Mouse (Mus musculus): ENCODE measurements around the gene Jph2. TPM values are rescaled to one million over a fixed set of nuclear protein-coding genes. Genes with fewer than 3 reads are reported as not detected.

The Jph2 gene
- polyA plus RNA-seq, 1 experiment from 2014 or later: 0.43 TPM

DNA sequence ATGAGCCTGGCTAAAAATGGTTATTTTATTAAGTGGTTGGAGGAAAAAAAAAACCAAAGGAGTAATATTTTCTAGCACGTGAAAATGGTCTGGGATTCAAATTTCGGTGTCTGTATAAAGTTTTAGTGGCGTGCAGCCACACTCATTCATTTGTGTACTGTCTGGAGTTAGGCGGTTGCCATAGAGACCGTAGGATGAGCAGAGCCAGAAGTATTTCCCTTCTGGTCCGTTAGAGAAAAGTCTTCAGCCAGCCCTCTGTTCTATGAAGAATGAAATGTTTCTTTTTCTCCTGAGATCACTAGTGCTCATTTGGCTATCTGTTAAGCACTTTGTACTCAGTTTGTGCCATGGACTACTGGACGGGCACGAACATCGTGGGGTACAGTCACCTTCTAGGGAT, 48.4 kb downstream of the Jph2 start:
- no peak overlapping the region for H3K4me3 ChIP-seq (ENCODE audit: low read depth, low read length)
- 72% methylated on average over 9 of the region's 9 CpGs for WGBS
- no peak overlapping the region for H3K9ac ChIP-seq (ENCODE audit: low read depth, low read length)
- ATAC-seq (ENCODE audit: low FRiP score) (no peak), DNase-seq (ENCODE audit: low spot score) (no peak)
- no peak overlapping the region for H3K27ac ChIP-seq (ENCODE audit: low read depth, low read length)
- H3K27me3 ChIP-seq (ENCODE audit: control insufficient read depth, insufficient read depth, low read length): no peaks in the 10 kb centered on the region
- H3K4me2 ChIP-seq (replicated peaks; ENCODE audit: low read depth, low read length): no peak overlapping the region
- H3K4me1 ChIP-seq (replicated peaks; ENCODE audit: control insufficient read depth, insufficient read depth, low read length): no peaks in the 10 kb centered on the region
- no peaks in the 10 kb centered on the region for H3K9me3 ChIP-seq (ENCODE audit: control insufficient read depth, low read length)
- H3K36me3 ChIP-seq (ENCODE audit: control insufficient read depth, insufficient read depth, low read length): no peaks in the 10 kb centered on the region

DNA sequence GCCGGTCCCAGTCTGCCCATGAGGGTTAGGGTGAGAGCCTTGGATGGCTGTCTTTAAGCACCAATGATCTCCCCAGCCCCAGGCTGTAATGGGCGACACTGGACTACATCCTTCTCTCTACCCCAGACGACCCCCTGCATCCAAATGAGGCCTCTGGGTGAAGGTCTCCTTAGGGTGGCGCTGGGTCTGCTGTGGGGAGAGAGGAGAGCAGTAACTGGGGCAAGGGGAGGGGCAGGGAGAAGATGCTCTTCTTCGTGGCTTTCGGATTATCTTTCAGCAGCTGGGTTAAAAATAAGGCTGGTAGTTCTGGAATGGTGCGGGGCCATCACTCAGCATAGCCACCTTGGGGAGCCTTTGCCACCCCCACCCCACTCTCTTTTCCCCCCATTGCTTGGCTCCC, 49.1 kb downstream of the Jph2 start:
- Histone ChIP-seq H3K9ac (ENCODE audit: low read depth, low read length) (no peak overlapping the region), H3K27me3 (ENCODE audit: control insufficient read depth, insufficient read depth, low read length) (no peaks in the 10 kb centered on the region), H3K36me3 (ENCODE audit: control insufficient read depth, insufficient read depth, low read length) (no peaks in the 10 kb centered on the region), H3K4me3 (ENCODE audit: low read depth, low read length) (no peak overlapping the region), H3K9me3 (ENCODE audit: control insufficient read depth, low read length) (no peaks in the 10 kb centered on the region), H3K4me2 (replicated peaks; ENCODE audit: low read depth, low read length) (no peak overlapping the region), H3K27ac (ENCODE audit: low read depth, low read length) (no peak overlapping the region), H3K4me1 (replicated peaks; ENCODE audit: control insufficient read depth, insufficient read depth, low read length) (no peaks in the 10 kb centered on the region)
- no peak for ATAC-seq (ENCODE audit: low FRiP score)
- no peak for DNase-seq (ENCODE audit: low spot score)
- 67% methylated on average over 7 of the region's 7 CpGs for WGBS

DNA sequence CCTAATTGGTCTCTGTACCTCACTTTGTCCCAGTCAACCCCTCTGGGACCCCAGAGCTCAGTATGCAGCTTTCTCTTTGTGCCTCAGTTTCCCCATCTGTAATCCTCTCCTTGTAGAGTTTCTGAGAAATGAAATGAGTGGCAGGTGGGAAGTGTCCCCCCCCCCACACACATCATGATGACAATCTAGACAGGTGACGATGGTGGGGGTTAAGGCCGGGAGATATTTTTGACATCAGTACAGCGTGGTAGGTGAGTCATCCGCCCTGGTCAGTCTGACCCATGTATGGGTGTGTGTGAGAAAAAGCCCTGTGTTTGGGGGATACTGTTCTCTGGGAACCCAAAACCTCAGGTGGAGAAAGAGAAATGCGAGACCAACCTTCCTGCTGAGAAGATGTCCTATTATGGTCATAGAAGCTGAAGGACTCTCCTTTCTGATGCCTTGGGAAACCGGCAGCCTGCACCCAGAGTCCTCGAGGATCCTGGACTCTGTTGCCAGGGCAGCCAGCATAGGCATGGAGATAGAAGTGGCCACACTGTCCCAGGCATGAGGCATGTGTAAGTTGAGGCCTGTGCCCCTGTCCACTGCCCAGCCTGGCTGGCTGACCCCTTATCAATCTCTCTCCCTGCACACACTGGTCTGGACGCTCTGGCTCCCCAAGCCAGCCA, 50.1 kb downstream of the Jph2 start:
- no peak overlapping the region for H3K9ac ChIP-seq (ENCODE audit: low read depth, low read length)
- no peak for ATAC-seq (ENCODE audit: low FRiP score)
- no peak overlapping the region for H3K4me2 ChIP-seq (replicated peaks; ENCODE audit: low read depth, low read length)
- no peak overlapping the region for H3K27ac ChIP-seq (ENCODE audit: low read depth, low read length)
- H3K9me3 ChIP-seq (ENCODE audit: control insufficient read depth, low read length): no peaks in the 10 kb centered on the region
- no peaks in the 10 kb centered on the region for H3K4me1 ChIP-seq (replicated peaks; ENCODE audit: control insufficient read depth, insufficient read depth, low read length)
- DNase-seq (ENCODE audit: low spot score): no peak
- H3K4me3 ChIP-seq (ENCODE audit: low read depth, low read length): no peak overlapping the region
- 84% methylated on average over 8 of the region's 8 CpGs for WGBS
- no peaks in the 10 kb centered on the region for H3K36me3 ChIP-seq (ENCODE audit: control insufficient read depth, insufficient read depth, low read length)
- H3K27me3 ChIP-seq (ENCODE audit: control insufficient read depth, insufficient read depth, low read length): 0 out of 2 replicates have a peak, but pooled peaks cover 2% of the 10 kb centered on the region

DNA sequence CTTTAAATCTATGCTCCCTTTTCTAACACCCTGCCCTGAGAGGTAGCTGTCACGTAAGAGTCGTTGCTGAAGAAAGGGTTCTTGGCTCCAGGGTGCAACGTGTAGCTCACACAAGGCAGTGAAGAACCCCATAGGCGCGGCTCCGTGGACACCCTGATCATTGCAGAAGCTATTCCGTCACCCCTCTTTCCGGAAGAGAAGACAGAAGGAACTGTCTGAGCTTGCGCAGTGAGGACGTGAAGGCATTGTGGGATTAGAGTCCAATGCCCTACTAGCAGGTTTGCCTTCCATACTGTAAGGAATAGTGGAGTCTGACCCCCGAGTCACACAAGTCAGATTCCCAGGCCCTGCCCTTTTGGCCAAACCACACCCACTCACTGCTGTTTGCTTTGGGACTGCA, 51.3 kb downstream of the Jph2 start:
- Histone ChIP-seq H3K36me3 (ENCODE audit: control insufficient read depth, insufficient read depth, low read length) (no peaks in the 10 kb centered on the region), H3K4me1 (replicated peaks; ENCODE audit: control insufficient read depth, insufficient read depth, low read length) (no peaks in the 10 kb centered on the region), H3K4me2 (replicated peaks; ENCODE audit: low read depth, low read length) (no peak overlapping the region), H3K9me3 (ENCODE audit: control insufficient read depth, low read length) (no peaks in the 10 kb centered on the region), H3K27me3 (ENCODE audit: control insufficient read depth, insufficient read depth, low read length) (0 out of 2 replicates have a peak, but pooled peaks cover 2% of the 10 kb centered on the region), H3K27ac (ENCODE audit: low read depth, low read length) (no peak overlapping the region), H3K9ac (ENCODE audit: low read depth, low read length) (no peak overlapping the region), H3K4me3 (ENCODE audit: low read depth, low read length) (no peak overlapping the region)
- 76% methylated on average over 11 of the region's 11 CpGs for WGBS
- ATAC-seq (ENCODE audit: low FRiP score) (no peak), DNase-seq (ENCODE audit: low spot score) (no peak)

DNA sequence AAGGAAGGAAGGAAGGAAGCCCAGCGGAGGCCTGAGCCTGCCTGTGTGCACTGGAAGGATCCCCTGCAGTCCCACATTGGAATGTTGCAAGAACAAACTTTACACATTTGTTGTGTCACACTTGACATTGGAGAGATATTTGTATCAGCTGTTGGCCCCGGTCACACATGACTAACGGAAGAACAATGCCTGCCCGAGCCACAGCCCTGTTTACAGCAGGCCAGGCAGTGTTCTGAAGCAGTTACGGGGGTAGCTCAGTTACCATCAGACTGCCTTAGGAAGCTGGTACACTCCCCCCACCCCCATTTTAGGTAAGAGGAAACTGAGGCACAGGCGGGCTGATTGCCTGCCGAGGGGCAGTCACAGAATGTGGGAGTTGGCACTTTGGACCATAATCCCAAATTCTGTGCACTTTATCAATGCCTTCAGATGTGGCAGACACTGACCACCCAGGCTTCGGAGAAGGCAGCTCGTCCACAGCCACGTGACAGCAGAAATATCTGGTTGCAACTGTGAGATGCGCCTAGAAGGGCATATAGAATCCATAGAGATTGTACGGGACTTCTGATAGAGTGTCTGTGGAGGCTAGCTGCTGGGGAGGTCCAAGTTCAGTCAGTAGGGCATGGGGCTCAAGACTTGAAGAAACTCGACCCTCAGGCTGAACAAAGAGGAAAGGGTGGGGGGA, 52.7 kb downstream of the Jph2 start:
- H3K9me3 ChIP-seq (ENCODE audit: control insufficient read depth, low read length): no peaks in the 10 kb centered on the region
- DNase-seq (ENCODE audit: low spot score) (no peak), ATAC-seq (ENCODE audit: low FRiP score) (no peak)
- H3K27ac ChIP-seq (ENCODE audit: low read depth, low read length): no peak overlapping the region
- H3K27me3 ChIP-seq (ENCODE audit: control insufficient read depth, insufficient read depth, low read length): peaks cover 13% of the 10 kb centered on the region
- no peak overlapping the region for H3K4me3 ChIP-seq (ENCODE audit: low read depth, low read length)
- 80% methylated on average over 13 of the region's 13 CpGs for WGBS
- H3K9ac ChIP-seq (ENCODE audit: low read depth, low read length): no peak overlapping the region
- H3K4me1 ChIP-seq (replicated peaks; ENCODE audit: control insufficient read depth, insufficient read depth, low read length): no peaks in the 10 kb centered on the region
- H3K4me2 ChIP-seq (replicated peaks; ENCODE audit: low read depth, low read length): no peak overlapping the region
- no peaks in the 10 kb centered on the region for H3K36me3 ChIP-seq (ENCODE audit: control insufficient read depth, insufficient read depth, low read length)

DNA sequence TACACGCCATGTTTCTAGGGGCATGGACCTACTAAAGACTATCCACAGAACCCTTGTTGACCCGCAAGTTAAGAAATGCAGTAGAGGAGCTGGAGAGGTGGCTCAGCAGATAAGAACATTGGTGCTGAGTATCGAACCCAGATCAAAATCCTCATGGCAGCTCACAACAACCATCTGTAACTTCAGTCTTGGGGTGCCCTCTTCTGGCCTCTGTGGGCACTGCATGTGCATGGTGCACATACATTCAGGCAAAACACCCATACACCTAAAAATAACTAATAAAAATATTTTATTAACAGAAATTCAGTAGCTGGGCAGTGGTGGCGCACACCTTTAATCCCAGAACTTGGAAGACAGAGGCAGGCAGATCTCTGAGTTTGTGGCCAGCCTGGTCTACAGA, 54.1 kb downstream of the Jph2 start:
- ATAC-seq (ENCODE audit: low FRiP score) (no peak), DNase-seq (ENCODE audit: low spot score) (peak; percentile 71)
- Histone ChIP-seq H3K4me3 (ENCODE audit: low read depth, low read length) (no peak overlapping the region), H3K27ac (ENCODE audit: low read depth, low read length) (no peak overlapping the region), H3K4me1 (replicated peaks; ENCODE audit: control insufficient read depth, insufficient read depth, low read length) (no peaks in the 10 kb centered on the region), H3K9ac (ENCODE audit: low read depth, low read length) (no peak overlapping the region), H3K4me2 (replicated peaks; ENCODE audit: low read depth, low read length) (no peak overlapping the region), H3K36me3 (ENCODE audit: control insufficient read depth, insufficient read depth, low read length) (no peaks in the 10 kb centered on the region), H3K9me3 (ENCODE audit: control insufficient read depth, low read length) (no peaks in the 10 kb centered on the region), H3K27me3 (ENCODE audit: control insufficient read depth, insufficient read depth, low read length) (peaks cover 28% of the 10 kb centered on the region)
- 86% methylated on average over 4 of the region's 4 CpGs for WGBS

DNA sequence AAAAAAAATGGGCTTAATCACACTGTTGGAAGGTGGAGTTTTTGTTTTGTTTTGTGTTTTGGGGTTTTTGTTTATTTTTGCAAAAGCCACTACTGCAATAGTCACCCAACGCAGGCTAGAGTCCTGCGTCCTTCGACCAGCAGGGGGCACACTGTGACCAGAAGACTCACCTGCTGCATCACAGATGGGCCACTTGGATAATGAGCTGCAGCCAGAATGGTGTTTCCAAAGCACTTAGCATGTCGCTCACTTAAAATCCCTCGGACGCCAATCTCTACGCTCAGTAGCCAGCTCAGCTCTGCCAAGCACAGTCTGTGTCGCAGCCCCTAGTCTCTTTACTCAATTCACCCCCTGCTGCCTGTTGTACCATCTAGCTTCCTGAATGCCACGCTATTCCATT, 57.5 kb downstream of the Jph2 start:
- peaks cover 42% of the 10 kb centered on the region for H3K27me3 ChIP-seq (ENCODE audit: control insufficient read depth, insufficient read depth, low read length)
- H3K4me3 ChIP-seq (ENCODE audit: low read depth, low read length): no peak overlapping the region
- H3K27ac ChIP-seq (ENCODE audit: low read depth, low read length): no peak overlapping the region
- no peaks in the 10 kb centered on the region for H3K4me1 ChIP-seq (replicated peaks; ENCODE audit: control insufficient read depth, insufficient read depth, low read length)
- no peak overlapping the region for H3K4me2 ChIP-seq (replicated peaks; ENCODE audit: low read depth, low read length)
- H3K9ac ChIP-seq (ENCODE audit: low read depth, low read length): no peak overlapping the region
- DNase-seq (ENCODE audit: low spot score): peak; percentile 84
- H3K9me3 ChIP-seq (ENCODE audit: control insufficient read depth, low read length): no peaks in the 10 kb centered on the region
- ATAC-seq (ENCODE audit: low FRiP score): 0 out of 2 replicates have a peak, but pooled peaks have one; percentile 51
- no peaks in the 10 kb centered on the region for H3K36me3 ChIP-seq (ENCODE audit: control insufficient read depth, insufficient read depth, low read length)
- 31% methylated on average over 9 of the region's 9 CpGs for WGBS

DNA sequence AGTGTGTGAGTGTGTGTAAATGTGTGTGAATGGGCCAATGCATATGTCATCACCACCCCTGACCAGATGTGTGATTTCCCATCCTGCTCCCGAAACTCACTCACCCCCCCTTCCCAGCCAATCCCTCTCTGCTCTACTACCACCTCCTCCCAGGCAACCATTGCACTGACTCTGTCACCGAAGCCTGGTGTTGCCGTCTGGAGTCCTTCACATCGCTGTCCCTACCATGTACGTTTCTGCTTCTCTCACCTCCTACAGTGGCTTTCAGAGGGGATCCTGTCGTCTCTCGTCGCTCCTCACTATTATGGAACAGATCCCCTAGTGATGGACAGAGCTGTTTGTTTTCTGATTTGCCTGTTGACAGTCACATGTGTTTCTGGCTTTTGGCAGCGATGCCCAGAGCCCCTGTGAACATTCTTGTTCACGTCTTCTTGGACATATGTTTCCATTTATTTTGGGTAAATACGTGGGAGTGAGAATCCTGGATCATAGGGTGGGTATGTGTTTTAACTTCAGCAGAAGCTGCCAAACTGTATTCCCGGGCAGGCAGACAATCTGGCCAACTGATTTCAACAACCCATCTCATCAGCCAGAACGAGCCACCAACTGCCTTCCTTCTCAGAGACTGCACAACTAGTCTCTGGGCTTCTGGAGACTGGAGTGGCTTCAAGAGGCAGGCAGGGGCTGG, 65.3 kb downstream of the Jph2 start:
- Histone ChIP-seq H3K27me3 (ENCODE audit: control insufficient read depth, insufficient read depth, low read length) (peaks cover 3% of the 10 kb centered on the region), H3K4me2 (replicated peaks; ENCODE audit: low read depth, low read length) (no peak overlapping the region), H3K9me3 (ENCODE audit: control insufficient read depth, low read length) (no peaks in the 10 kb centered on the region), H3K36me3 (ENCODE audit: control insufficient read depth, insufficient read depth, low read length) (no peaks in the 10 kb centered on the region), H3K4me3 (ENCODE audit: low read depth, low read length) (no peak overlapping the region), H3K9ac (ENCODE audit: low read depth, low read length) (no peak overlapping the region), H3K4me1 (replicated peaks; ENCODE audit: control insufficient read depth, insufficient read depth, low read length) (no peaks in the 10 kb centered on the region), H3K27ac (ENCODE audit: low read depth, low read length) (no peak overlapping the region)
- DNase-seq (ENCODE audit: low spot score) (no peak), ATAC-seq (ENCODE audit: low FRiP score) (no peak)
- WGBS: 65% methylated on average over 13 of the region's 13 CpGs

Data from hindbrain, embryonic 11.5 days (tissue).